Mouse (Mus musculus) hindbrain, embryonic 14.5 days (tissue): ENCODE measurements at regions not wholly inside any gene's neighbourhood (a gene's known extent, or its start where the extent isn't known, plus 50 kb on each side); places are given as distances from the start of the nearest gene placed in this dataset.
A peak's percentile ranks its signal among the peaks of the same experiment; 100 is the strongest.

Experiments
- ATAC-seq: fragments of 200-750 bp; cut with Nextera tagmentation; 2 replicates; pipeline ENCODE4 v1.8.0; 2017; ENCODE audit warnings: moderate number of reproducible peaks, mild to moderate bottlenecking, moderate TSS enrichment, moderate library complexity; ENCODE audit not compliant: low FRiP score
- DNase-seq: peaks from one replicate; pipeline ENCODE4 v3.0.0-alpha.2; 2015; ENCODE audit warnings: low spot score
- H3K27ac ChIP-seq: fragments of 300-500 bp; sonication (generic); 2 replicates; pipeline ENCODE4 v1.5.1; 2014; ENCODE audit warnings: mild to moderate bottlenecking, moderate library complexity
- H3K27me3 ChIP-seq: fragments of 300-500 bp; sonication (generic); 2 replicates; pipeline ENCODE4 v1.6.1; 2014; ENCODE audit warnings: mild to moderate bottlenecking, low read length, mixed read lengths; ENCODE audit not compliant: control insufficient read depth, insufficient read depth
- H3K36me3 ChIP-seq: fragments of 300-500 bp; sonication (generic); replicated peaks from 2 replicates; pipeline ENCODE4 v1.6.1; 2014; ENCODE audit not compliant: control insufficient read depth, insufficient read depth
- H3K4me1 ChIP-seq: fragments of 300-500 bp; sonication (generic); replicated peaks from 2 replicates; pipeline ENCODE4 v1.6.1; 2014; ENCODE audit warnings: antibody characterized with exemption, low read length, mixed read lengths; ENCODE audit not compliant: control insufficient read depth, insufficient read depth
- H3K4me2 ChIP-seq: fragments of 300-500 bp; sonication (generic); replicated peaks from 2 replicates; pipeline ENCODE4 v1.6.1; 2014; ENCODE audit warnings: mild to moderate bottlenecking, moderate library complexity
- H3K4me3 ChIP-seq: fragments of 300-500 bp; sonication (generic); replicated peaks from 2 replicates; pipeline ENCODE4 v1.5.1; 2014; ENCODE audit warnings: mild to moderate bottlenecking, low read length
- H3K9ac ChIP-seq: fragments of 300-500 bp; sonication (generic); 2 replicates; pipeline ENCODE4 v1.6.1; 2014
- H3K9me3 ChIP-seq: fragments of 300-500 bp; sonication (generic); 2 replicates; pipeline ENCODE4 v1.6.1; 2016; ENCODE audit warnings: low read length; ENCODE audit not compliant: control insufficient read depth
- WGBS: fragments of 180-500 bp; shearing (Covaris S2); extraction: QIAGEN DNeasy Blood & Tissue Kit; methylation state at CpG from one replicate; pipeline ENCODE4 v1.1.7; 2014; 5-methylcytosine and 5-hydroxymethylcytosine counted together

GRCm38 (mm10) chr3:51096545-51096944 lies 127.7 kb upstream of the Noct start:
- 0 out of 2 replicates have a peak, but pooled peaks cover 6% of the 10 kb centered on the region for H3K9me3 ChIP-seq
- H3K9ac ChIP-seq = no peak overlapping the region; the same call in 1 of the 2 replicates
- peak overlapping the region; percentile 36 for H3K4me2 ChIP-seq
- 23% methylated on average over 6 of the region's 6 CpGs for WGBS
- no peaks in the 10 kb centered on the region for H3K36me3 ChIP-seq
- DNase-seq (no peak), ATAC-seq (peak; percentile 63)
- H3K4me1 ChIP-seq = peaks cover 14% of the 10 kb centered on the region
- no peaks in the 10 kb centered on the region for H3K27me3 ChIP-seq
- H3K27ac ChIP-seq = peak overlapping the region; percentile 75
- H3K4me3 ChIP-seq = no peak overlapping the region

GRCm38 (mm10) chr3:51097362-51097761 lies 126.9 kb upstream of the Noct start:
- DNase-seq = no peak
- no peak for ATAC-seq
- WGBS = 71% methylated on average over 10 of the region's 10 CpGs
- 0 out of 2 replicates have a peak, but pooled peaks cover 6% of the 10 kb centered on the region for H3K9me3 ChIP-seq
- H3K27ac ChIP-seq = peak overlapping the region; percentile 59
- H3K36me3 ChIP-seq = no peaks in the 10 kb centered on the region
- 0 out of 2 replicates have a peak overlapping the region, but pooled peaks have one; percentile 4 for H3K9ac ChIP-seq
- no peak overlapping the region for H3K4me2 ChIP-seq
- H3K4me1 ChIP-seq = peaks cover 14% of the 10 kb centered on the region
- no peak overlapping the region for H3K4me3 ChIP-seq
- no peaks in the 10 kb centered on the region for H3K27me3 ChIP-seq

DNA sequence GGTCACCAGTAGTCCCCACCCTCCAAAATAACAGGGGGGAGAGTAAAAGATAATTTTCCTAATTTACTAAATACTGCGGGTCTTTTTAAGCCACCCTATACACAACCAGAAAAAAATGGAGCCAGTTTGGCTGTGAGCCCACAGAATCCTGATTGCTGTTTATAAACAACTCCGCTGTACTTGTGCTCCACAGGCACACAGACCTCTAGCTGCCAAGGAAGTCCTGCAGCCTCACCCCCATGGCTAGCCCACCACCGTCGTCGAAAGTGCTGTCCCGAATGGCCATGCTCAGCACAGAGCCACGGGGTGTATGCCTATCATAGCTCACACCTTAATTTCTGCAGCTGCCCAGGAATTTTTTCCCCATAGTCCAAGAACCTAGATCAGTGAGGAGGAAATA lies 124.3 kb upstream of the Noct start:
- Histone ChIP-seq H3K4me1 (peaks cover 14% of the 10 kb centered on the region), H3K36me3 (no peaks in the 10 kb centered on the region), H3K4me2 (no peak overlapping the region), H3K9me3 (0 out of 2 replicates have a peak, but pooled peaks cover 6% of the 10 kb centered on the region), H3K9ac (no peak overlapping the region), H3K4me3 (no peak overlapping the region), H3K27me3 (no peaks in the 10 kb centered on the region), H3K27ac (no peak overlapping the region)
- no peak for ATAC-seq
- 81% methylated on average over 7 of the region's 7 CpGs for WGBS
- no peak for DNase-seq

DNA sequence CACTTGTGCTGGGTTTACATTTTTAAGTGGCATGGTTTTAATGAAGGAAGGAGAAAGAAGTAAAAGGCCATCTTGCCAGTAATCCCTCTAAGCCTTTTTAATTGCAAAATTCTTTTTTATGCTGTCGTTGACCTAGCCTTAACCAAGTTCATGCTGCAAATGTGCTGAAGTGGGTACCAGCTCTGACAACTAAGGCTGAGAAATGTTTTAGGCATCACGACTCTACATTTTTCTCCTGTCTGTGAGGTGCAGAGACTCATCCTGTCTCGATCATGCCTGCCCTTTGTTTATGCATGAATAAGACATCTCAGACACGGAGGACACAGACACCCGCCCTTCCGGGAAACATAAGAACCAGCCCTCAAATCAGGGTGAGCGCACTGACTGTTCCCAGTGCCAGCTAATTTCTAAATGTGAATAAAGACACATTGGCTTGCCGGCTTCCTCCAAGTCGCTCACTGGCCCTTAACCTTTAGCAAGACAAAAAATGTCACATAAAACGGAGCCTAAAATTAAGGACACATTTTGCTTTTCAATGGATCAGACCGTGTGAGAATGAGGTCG lies 115.5 kb upstream of the Noct start:
- Histone ChIP-seq H3K4me1 (no peaks in the 10 kb centered on the region), H3K36me3 (no peaks in the 10 kb centered on the region), H3K4me3 (no peak overlapping the region), H3K27me3 (no peaks in the 10 kb centered on the region), H3K9me3 (no peaks in the 10 kb centered on the region), H3K27ac (no peak overlapping the region), H3K4me2 (no peak overlapping the region), H3K9ac (no peak overlapping the region)
- 36% methylated on average over 12 of the region's 12 CpGs for WGBS
- no peak for DNase-seq
- no peak for ATAC-seq

- no peaks in the 10 kb centered on the region for H3K9me3 ChIP-seq
- H3K36me3 ChIP-seq = no peaks in the 10 kb centered on the region
- no peak overlapping the region for H3K4me2 ChIP-seq
- no peaks in the 10 kb centered on the region for H3K27me3 ChIP-seq
- WGBS = 98% methylated on average over 11 of the region's 11 CpGs
- no peak overlapping the region for H3K9ac ChIP-seq
- DNase-seq (no peak), ATAC-seq (no peak)
- H3K27ac ChIP-seq = no peak overlapping the region
- no peaks in the 10 kb centered on the region for H3K4me1 ChIP-seq
- no peak overlapping the region for H3K4me3 ChIP-seq
These were observed 113.0 kb upstream of the Noct start for GRCm38 (mm10) chr3:51111241-51111640.

GRCm38 (mm10) chr3:51112351-51112750 lies 111.9 kb upstream of the Noct start:
- Histone ChIP-seq H3K27ac (no peak overlapping the region), H3K4me3 (no peak overlapping the region), H3K4me1 (no peaks in the 10 kb centered on the region), H3K9me3 (no peaks in the 10 kb centered on the region), H3K4me2 (no peak overlapping the region), H3K36me3 (no peaks in the 10 kb centered on the region), H3K9ac (no peak overlapping the region), H3K27me3 (no peaks in the 10 kb centered on the region)
- WGBS = 70% methylated on average over 3 of the region's 3 CpGs
- ATAC-seq = no peak
- DNase-seq = no peak

DNA sequence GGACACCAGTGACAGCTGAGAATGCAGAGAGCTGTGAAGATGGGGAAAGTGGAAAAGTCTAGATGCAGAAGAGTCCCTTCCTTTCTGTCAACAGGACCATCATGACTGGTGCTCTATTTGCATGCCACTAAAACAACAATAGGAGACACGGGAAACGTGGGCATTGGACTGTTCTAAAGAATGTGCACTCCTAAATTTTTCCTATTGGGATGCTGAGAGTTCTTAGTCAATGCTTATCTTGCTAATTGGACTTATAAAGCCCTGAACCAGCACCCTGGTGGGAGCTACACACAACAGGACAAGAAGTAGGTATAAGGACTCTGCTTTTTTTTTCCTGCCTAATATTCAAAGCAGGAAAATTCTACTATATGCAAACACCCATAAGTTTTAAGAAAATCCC lies 108.3 kb upstream of the Noct start:
- no peaks in the 10 kb centered on the region for H3K27me3 ChIP-seq
- H3K4me3 ChIP-seq = no peak overlapping the region
- no peak for DNase-seq
- ATAC-seq = no peak
- no peak overlapping the region for H3K27ac ChIP-seq
- 70% methylated on average over 2 of the region's 2 CpGs for WGBS
- no peaks in the 10 kb centered on the region for H3K9me3 ChIP-seq
- H3K4me1 ChIP-seq = no peaks in the 10 kb centered on the region
- no peaks in the 10 kb centered on the region for H3K36me3 ChIP-seq
- no peak overlapping the region for H3K4me2 ChIP-seq
- H3K9ac ChIP-seq = no peak overlapping the region

GRCm38 (mm10) chr3:51118706-51119105 lies 105.5 kb upstream of the Noct start:
- H3K9me3 ChIP-seq = no peaks in the 10 kb centered on the region
- ATAC-seq (no peak), DNase-seq (no peak)
- H3K36me3 ChIP-seq = no peaks in the 10 kb centered on the region
- no peak overlapping the region for H3K4me2 ChIP-seq
- WGBS = 87% methylated on average over 7 of the region's 7 CpGs
- H3K9ac ChIP-seq = no peak overlapping the region
- H3K4me3 ChIP-seq = no peak overlapping the region
- H3K4me1 ChIP-seq = peaks cover 6% of the 10 kb centered on the region; the same call in 1 of the 2 replicates
- no peak overlapping the region for H3K27ac ChIP-seq
- no peaks in the 10 kb centered on the region for H3K27me3 ChIP-seq

DNA sequence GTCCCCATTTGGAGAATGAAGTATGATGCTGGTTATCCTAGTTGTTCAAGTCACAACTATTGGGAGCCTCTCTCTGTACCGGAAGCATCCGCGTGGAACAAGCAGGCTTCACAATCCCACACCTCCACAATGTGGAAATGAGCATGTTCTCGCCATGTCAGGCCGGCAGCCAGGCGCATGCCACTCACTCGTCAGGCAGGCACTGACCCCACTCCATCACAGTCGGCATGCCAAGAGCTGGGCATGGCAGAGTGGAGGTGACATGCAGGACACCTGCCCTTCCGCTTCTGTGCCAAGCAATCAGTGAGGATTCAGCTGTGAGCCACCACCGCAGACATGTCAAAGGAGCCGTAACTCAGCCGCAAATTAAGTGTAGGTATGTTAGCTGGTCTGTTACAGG lies 103.7 kb upstream of the Noct start:
- Histone ChIP-seq H3K27me3 (no peaks in the 10 kb centered on the region), H3K9me3 (no peaks in the 10 kb centered on the region), H3K4me2 (no peak overlapping the region), H3K27ac (no peak overlapping the region), H3K4me3 (no peak overlapping the region), H3K4me1 (peaks cover 6% of the 10 kb centered on the region; the same call in 1 of the 2 replicates), H3K9ac (no peak overlapping the region), H3K36me3 (no peaks in the 10 kb centered on the region)
- 76% methylated on average over 12 of the region's 12 CpGs for WGBS
- DNase-seq (no peak), ATAC-seq (no peak)
